Mouse (Mus musculus): Measurements from ENCODE around the gene Cdc42bpa. TPM values are rescaled to one million over a fixed set of nuclear protein-coding genes. Genes with fewer than 3 reads are reported as not detected.

The Cdc42bpa gene
- polyA plus RNA-seq, 1 experiment from 2014 or later, result 28.5 TPM

DNA sequence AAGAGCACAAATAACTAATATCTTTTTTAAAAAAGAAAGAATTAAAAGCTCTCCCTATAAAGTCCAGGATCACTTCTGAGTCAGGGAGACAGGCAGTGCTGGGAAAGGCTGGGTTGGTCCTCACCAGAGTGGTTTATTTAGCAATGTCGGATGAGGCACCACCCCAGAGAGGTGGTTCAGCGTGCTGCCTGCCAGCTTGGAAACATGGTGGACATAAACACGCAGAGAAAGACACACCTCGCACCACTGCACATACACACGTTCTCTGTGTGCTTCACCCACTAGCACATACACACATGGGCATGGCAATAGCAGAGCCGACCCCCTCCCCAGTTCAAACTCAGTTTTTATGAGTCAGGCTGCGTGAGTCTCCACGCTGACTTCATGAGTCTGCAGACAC lies 230.8 kb downstream of the Cdc42bpa start:
- WGBS, result 88% methylated on average over 8 of the region's 8 CpGs
- H3K9me3 ChIP-seq, result no peaks in the 10 kb centered on the region
- no peaks in the 10 kb centered on the region for H3K36me3 ChIP-seq (replicated peaks)
- H3K4me3 ChIP-seq, result no peak overlapping the region
- H3K27ac ChIP-seq, result no peak overlapping the region
- peaks cover 5% of the 10 kb centered on the region for H3K27me3 ChIP-seq (replicated peaks)
- no peak overlapping the region for H3K4me2 ChIP-seq
- H3K4me1 ChIP-seq, result peaks cover 6% of the 10 kb centered on the region
- no peak overlapping the region for H3K9ac ChIP-seq
- no peak for ATAC-seq (replicated peaks)

DNA sequence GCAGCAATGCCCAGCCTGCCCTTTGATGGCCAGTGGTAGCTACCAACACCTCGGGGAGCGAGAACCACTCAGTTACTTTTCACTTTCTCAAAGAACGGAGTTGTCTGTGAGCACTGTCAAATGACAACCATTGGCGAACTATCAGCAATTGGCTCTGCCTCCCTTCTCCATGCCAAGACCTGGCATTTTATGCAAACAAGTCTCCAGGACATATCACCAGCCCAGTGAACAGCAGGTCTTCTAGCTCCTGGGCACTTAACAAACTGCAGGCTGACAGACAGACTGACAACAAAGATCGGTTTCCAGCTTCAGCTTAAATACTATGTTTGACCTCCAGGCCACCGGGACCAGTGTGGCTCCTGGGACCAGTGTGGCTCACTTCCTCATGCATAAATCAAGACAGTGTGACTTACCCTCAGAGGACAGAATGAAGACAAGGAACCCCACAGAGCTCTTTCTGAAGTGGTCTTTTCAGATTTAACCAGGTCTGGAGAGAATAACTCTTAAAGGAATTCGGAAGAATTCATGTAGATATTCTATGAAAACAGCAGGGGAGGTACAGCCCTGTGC lies 231.5 kb downstream of the Cdc42bpa start:
- H3K4me1 ChIP-seq, result peaks cover 11% of the 10 kb centered on the region
- H3K4me3 ChIP-seq, result no peak overlapping the region
- no peaks in the 10 kb centered on the region for H3K9me3 ChIP-seq
- no peak overlapping the region for H3K27ac ChIP-seq
- no peak overlapping the region for H3K4me2 ChIP-seq
- H3K36me3 ChIP-seq (replicated peaks), result no peaks in the 10 kb centered on the region
- H3K27me3 ChIP-seq (replicated peaks), result peaks cover 5% of the 10 kb centered on the region
- H3K9ac ChIP-seq, result no peak overlapping the region
- WGBS, result 68% methylated on average over 7 of the region's 7 CpGs
- no peak for ATAC-seq (replicated peaks)

- Histone ChIP-seq H3K4me2 (no peak overlapping the region), H3K9ac (no peak overlapping the region), H3K27ac (no peak overlapping the region), H3K36me3 (replicated peaks) (no peaks in the 10 kb centered on the region), H3K27me3 (replicated peaks) (peaks cover 5% of the 10 kb centered on the region), H3K9me3 (no peaks in the 10 kb centered on the region), H3K4me1 (peaks cover 11% of the 10 kb centered on the region), H3K4me3 (no peak overlapping the region)
- 66% methylated on average over 4 of the region's 4 CpGs for WGBS
- no peak for ATAC-seq (replicated peaks)
These were observed 232.6 kb downstream of the Cdc42bpa start for GRCm38 (mm10) chr1:180192866-180193265.

- no peaks in the 10 kb centered on the region for H3K9me3 ChIP-seq
- no peak for ATAC-seq (replicated peaks)
- WGBS, result 82% methylated on average over 8 of the region's 8 CpGs
- H3K36me3 ChIP-seq (replicated peaks), result no peaks in the 10 kb centered on the region
- no peak overlapping the region for H3K4me2 ChIP-seq
- no peak overlapping the region for H3K9ac ChIP-seq
- H3K27ac ChIP-seq, result no peak overlapping the region
- peaks cover 11% of the 10 kb centered on the region for H3K4me1 ChIP-seq
- no peak overlapping the region for H3K4me3 ChIP-seq
- H3K27me3 ChIP-seq (replicated peaks), result peaks cover 5% of the 10 kb centered on the region
These were observed 233.2 kb downstream of the Cdc42bpa start for GRCm38 (mm10) chr1:180193391-180193935.

GRCm38 (mm10) chr1:180194048-180194447 lies 233.8 kb downstream of the Cdc42bpa start:
- no peaks in the 10 kb centered on the region for H3K36me3 ChIP-seq (replicated peaks)
- H3K9ac ChIP-seq, result no peak overlapping the region
- peaks cover 5% of the 10 kb centered on the region for H3K27me3 ChIP-seq (replicated peaks)
- H3K9me3 ChIP-seq, result no peaks in the 10 kb centered on the region
- 92% methylated on average over 9 of the region's 9 CpGs for WGBS
- peaks cover 11% of the 10 kb centered on the region for H3K4me1 ChIP-seq
- no peak overlapping the region for H3K4me3 ChIP-seq
- no peak overlapping the region for H3K27ac ChIP-seq
- ATAC-seq (replicated peaks), result no peak
- H3K4me2 ChIP-seq, result no peak overlapping the region

DNA sequence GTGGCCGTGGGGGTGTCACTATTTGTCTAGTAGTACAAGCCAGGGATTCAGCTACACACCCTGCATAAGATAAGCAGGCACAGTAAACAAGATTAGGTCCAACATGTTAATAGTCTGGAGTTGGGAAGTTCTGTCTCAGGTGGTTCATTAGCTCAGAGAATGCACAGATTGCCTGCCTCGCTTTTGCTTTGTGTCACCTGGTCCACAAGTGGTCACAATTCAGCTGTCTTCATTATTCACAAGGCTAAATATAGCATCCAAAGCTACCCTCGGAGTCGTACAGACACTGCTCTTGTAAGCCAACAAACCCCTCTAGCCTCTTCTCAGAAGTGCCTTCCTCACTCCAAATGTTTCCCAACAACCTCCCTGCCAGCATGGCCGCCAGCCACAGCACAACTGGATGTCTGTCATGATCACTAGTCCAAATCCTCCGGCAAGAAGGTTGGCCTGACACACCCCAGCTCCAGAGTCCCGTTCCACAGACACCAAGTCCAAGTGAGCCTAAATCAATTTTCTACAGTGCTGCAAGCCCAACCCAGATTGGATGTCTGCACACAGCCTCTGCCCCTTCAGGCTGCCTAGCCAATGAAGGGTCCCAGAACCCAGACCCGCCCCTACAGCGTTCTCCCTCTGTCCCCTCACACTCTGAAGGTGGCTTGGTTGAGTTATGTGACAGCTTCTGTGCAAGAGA lies 234.7 kb downstream of the Cdc42bpa start:
- no peaks in the 10 kb centered on the region for H3K9me3 ChIP-seq
- no peak overlapping the region for H3K27ac ChIP-seq
- H3K9ac ChIP-seq, result peak overlapping the region; percentile 40; the same call in 1 of the 2 replicates
- 31% methylated on average over 9 of the region's 9 CpGs for WGBS
- peak overlapping the region; percentile 64 for H3K4me3 ChIP-seq
- peak; percentile 12; the same call in 1 of the 2 replicates for ATAC-seq (replicated peaks)
- peaks cover 5% of the 10 kb centered on the region for H3K27me3 ChIP-seq (replicated peaks)
- H3K4me1 ChIP-seq, result peaks cover 11% of the 10 kb centered on the region
- peak overlapping the region; percentile 79 for H3K4me2 ChIP-seq
- no peaks in the 10 kb centered on the region for H3K36me3 ChIP-seq (replicated peaks)

DNA sequence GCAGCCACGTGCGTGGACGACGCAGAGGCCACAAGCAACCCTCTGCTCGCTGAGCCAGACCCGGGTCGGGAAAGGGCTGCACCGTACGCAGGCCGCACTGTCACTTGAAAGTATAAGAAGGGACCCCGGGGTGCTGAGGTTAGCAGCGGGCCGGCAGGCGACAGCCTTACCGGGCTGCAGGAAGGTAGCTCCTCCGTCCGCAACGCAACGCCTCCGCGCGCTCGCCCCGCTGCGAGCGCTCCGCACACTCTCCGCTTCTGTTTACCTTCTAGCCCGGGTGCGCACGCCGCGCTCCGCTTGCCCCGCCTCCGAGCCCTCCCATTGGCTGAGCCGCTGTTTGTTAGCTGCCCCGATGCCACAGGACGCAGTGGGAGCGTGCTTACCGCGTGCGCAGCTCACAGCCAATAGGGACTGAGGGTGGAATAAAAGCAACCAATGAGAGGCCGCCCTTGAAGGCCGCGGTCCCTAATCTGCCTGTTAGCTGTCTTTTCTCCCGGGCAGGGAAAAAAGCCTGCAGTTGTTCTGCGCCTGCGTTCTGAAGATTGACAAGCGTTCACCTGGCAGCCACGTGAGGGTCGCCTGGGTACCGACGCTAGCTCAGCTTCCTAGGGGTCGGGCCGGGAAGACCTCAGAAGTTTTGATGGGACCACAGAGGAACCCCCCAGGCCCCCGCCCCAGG lies 235.6 kb downstream of the Cdc42bpa start:
- H3K27me3 ChIP-seq (replicated peaks), result peaks cover 5% of the 10 kb centered on the region
- no peaks in the 10 kb centered on the region for H3K9me3 ChIP-seq
- WGBS, result 2% methylated on average over 47 of the region's 57 CpGs
- peak overlapping the region; percentile 40 for H3K9ac ChIP-seq
- peak; percentile 100 for ATAC-seq (replicated peaks)
- peaks cover 11% of the 10 kb centered on the region for H3K4me1 ChIP-seq
- H3K27ac ChIP-seq, result 0 out of 2 replicates have a peak overlapping the region, but pooled peaks have one; percentile 51
- H3K4me2 ChIP-seq, result peak overlapping the region; percentile 79
- peak overlapping the region; percentile 64 for H3K4me3 ChIP-seq
- H3K36me3 ChIP-seq (replicated peaks), result no peaks in the 10 kb centered on the region

- no peak for ATAC-seq (replicated peaks)
- Histone ChIP-seq H3K9ac (no peak overlapping the region), H3K9me3 (no peaks in the 10 kb centered on the region), H3K27ac (no peak overlapping the region), H3K27me3 (replicated peaks) (peaks cover 5% of the 10 kb centered on the region), H3K4me2 (peak overlapping the region; percentile 79), H3K4me3 (peak overlapping the region; percentile 64), H3K36me3 (replicated peaks) (no peaks in the 10 kb centered on the region), H3K4me1 (peaks cover 11% of the 10 kb centered on the region)
- WGBS, result 93% methylated on average over 9 of the region's 9 CpGs
These were observed 236.2 kb downstream of the Cdc42bpa start for GRCm38 (mm10) chr1:180196508-180196907.

GRCm38 (mm10) chr1:180197956-180198355 lies 237.7 kb downstream of the Cdc42bpa start:
- H3K9ac ChIP-seq, result no peak overlapping the region
- no peaks in the 10 kb centered on the region for H3K9me3 ChIP-seq
- no peaks in the 10 kb centered on the region for H3K36me3 ChIP-seq (replicated peaks)
- no peak overlapping the region for H3K27ac ChIP-seq
- no peak overlapping the region for H3K4me3 ChIP-seq
- no peak overlapping the region for H3K4me2 ChIP-seq
- peaks cover 5% of the 10 kb centered on the region for H3K27me3 ChIP-seq (replicated peaks)
- 90% methylated on average over 3 of the region's 3 CpGs for WGBS
- H3K4me1 ChIP-seq, result peaks cover 11% of the 10 kb centered on the region
- ATAC-seq (replicated peaks), result no peak

DNA sequence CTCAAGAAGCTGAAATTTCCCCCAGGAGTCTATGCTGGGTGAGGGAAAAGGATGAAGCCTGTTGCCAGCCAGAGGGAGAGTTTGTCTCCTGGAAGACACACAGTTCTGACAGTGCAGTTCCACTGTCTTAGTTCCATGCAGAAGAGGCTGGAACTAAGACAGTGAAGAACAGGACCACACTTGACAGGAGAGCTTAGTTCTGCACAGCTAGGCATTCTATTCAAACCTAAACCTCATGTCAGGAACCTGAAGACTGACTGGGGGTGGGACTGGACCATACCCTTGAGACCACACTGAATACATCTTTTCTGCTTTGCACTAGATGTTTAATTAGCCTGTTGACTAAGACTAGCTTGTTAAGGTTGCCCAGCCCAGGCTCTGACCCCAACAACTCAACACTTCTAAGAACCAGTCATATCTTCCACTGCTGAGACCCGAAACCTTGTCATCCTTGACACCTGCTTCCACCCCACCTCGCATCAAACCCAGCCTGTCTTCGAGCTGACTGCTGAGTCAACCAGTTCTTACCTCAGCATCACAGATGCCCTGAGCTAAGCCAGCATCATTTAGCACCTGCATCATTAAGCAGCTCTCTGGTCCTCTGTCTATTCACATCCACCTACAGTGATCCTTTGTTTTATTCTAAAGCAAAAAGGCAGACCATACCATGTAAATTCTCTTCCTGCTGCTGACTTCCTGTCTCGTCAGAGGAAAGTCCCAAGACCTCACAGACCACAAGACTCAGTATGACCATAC lies 238.9 kb downstream of the Cdc42bpa start, which contains the start of gene Coq8a:
Coq8a (minus strand) TSS at position 644 of the 756 bp plus-strand sequence.
- Histone ChIP-seq H3K4me2 (no peak within 1 kb of the TSS), H3K9me3 (no peaks in the 10 kb centered on the region), H3K4me3 (no peak within 1 kb of the TSS), H3K27me3 (replicated peaks) (no peaks in the 10 kb centered on the region; the same call in 1 of the 2 replicates), H3K27ac (no peak within 1 kb of the TSS), H3K36me3 (replicated peaks) (no peaks in the 10 kb centered on the region), H3K9ac (no peak within 1 kb of the TSS), H3K4me1 (peaks cover 11% of the 10 kb centered on the region)
- ATAC-seq (replicated peaks), result no peak
- 82% methylated on average over 4 of the region's 4 CpGs for WGBS

GRCm38 (mm10) chr1:180199715-180200050 lies 239.4 kb downstream of the Cdc42bpa start:
- H3K27me3 ChIP-seq (replicated peaks), result no peaks in the 10 kb centered on the region; the same call in 1 of the 2 replicates
- 73% methylated on average over 4 of the region's 4 CpGs for WGBS

DNA sequence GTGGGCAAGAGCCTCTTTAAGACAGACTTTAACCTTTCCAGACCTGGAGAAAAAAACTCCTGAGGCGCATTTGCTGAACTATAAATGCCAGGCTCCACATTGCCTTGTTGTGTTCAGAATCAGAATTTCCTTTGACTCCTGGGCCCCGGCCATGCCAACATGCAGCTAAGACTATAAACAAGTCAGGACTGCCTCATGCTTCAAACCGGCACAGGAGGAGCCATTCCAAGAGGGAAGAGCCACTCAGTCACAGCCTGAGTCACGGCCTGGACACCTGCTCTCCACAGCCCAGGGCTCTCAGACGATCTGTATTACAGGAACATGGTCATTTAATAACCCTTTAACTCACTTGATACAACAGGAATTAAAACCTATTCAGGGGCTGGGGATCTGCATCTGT lies 240.4 kb downstream of the Cdc42bpa start:
- Histone ChIP-seq H3K27ac (no peak overlapping the region), H3K4me2 (no peak overlapping the region), H3K4me1 (peaks cover 6% of the 10 kb centered on the region; the same call in 1 of the 2 replicates), H3K9ac (no peak overlapping the region), H3K4me3 (no peak overlapping the region), H3K36me3 (replicated peaks) (no peaks in the 10 kb centered on the region), H3K9me3 (no peaks in the 10 kb centered on the region), H3K27me3 (replicated peaks) (no peaks in the 10 kb centered on the region)
- WGBS, result 74% methylated on average over 5 of the region's 5 CpGs
- no peak for ATAC-seq (replicated peaks)

More at GRCm38 (mm10) chr1:180199715-180200050, 239.4 kb downstream of the Cdc42bpa start:
- Histone ChIP-seq H3K4me1 (peaks cover 11% of the 10 kb centered on the region), H3K9ac (no peak overlapping the region), H3K4me2 (no peak overlapping the region), H3K36me3 (replicated peaks) (no peaks in the 10 kb centered on the region), H3K27ac (no peak overlapping the region), H3K9me3 (no peaks in the 10 kb centered on the region), H3K4me3 (no peak overlapping the region)
- ATAC-seq (replicated peaks), result no peak
